Mouse (Mus musculus) left cerebral cortex, postnatal 14 days (tissue): ENCODE results near the gene Cacna1e. TPM values are rescaled to one million over a fixed set of nuclear protein-coding genes. Genes with fewer than 3 reads are reported as not detected.
A peak's percentile ranks its signal among the peaks of the same experiment; 100 is the strongest.

ENCODE experiments used
- DNase-seq, 2 experiments: peaks; one replicate each; pipeline ENCODE4 v3.0.0; 2021 to 2022; ENCODE audit warnings: low spot score in 2 of 2, mixed read lengths in 1 of 2
- intact Hi-C: fragments of 180-260 bp; cut with DNase I; formaldehyde crosslinking; loops from one replicate; pipeline ENCODE4 v1.15.1; 2025
- total RNA-seq, 2 experiments: library from RNA; stranded (reverse); gene quantifications; 2 replicates each; pipeline ENCODE4 v1.2.3; 2021

Gene Cacna1e
- total RNA-seq, 2 experiments from 2014 or later = 151 to 157 TPM

GRCm38 (mm10) chr1:154602531-154602930 lies 281.8 kb downstream of the Cacna1e start:
- DNase-seq = no peak
- intact Hi-C loops = no loop called here

GRCm38 (mm10) chr1:154582516-154582915 lies 301.8 kb downstream of the Cacna1e start:
- DNase-seq = no peak

GRCm38 (mm10) chr1:154579929-154580328 lies 304.4 kb downstream of the Cacna1e start:
- intact Hi-C loops = no loop called here
- no peak for DNase-seq

More at GRCm38 (mm10) chr1:154582516-154582915, 301.8 kb downstream of the Cacna1e start:
- intact Hi-C loops = no loop called here

GRCm38 (mm10) chr1:154578748-154579147 lies 305.6 kb downstream of the Cacna1e start:
- no peak for DNase-seq
- intact Hi-C loops = no loop called here

- intact Hi-C loops = no loop called here
- peak; percentile 22 to 37 for DNase-seq
These were observed 307.9 kb downstream of the Cacna1e start for GRCm38 (mm10) chr1:154576418-154576817.

- intact Hi-C loops = no loop called here
- peak in 1 of 2 experiments; percentile 13 for DNase-seq
These were observed 318.3 kb downstream of the Cacna1e start for GRCm38 (mm10) chr1:154566026-154566425.

- peak in 1 of 2 experiments; percentile 31 for DNase-seq
- intact Hi-C loops = no loop called here
These were observed 328.5 kb downstream of the Cacna1e start for GRCm38 (mm10) chr1:154555811-154556210.

- DNase-seq = no peak
- intact Hi-C loops = no loop called here
These were observed 331.2 kb downstream of the Cacna1e start for GRCm38 (mm10) chr1:154553132-154553531.

GRCm38 (mm10) chr1:154537445-154537844 lies 346.9 kb downstream of the Cacna1e start:
- intact Hi-C loops = no loop called here
- DNase-seq = no peak

GRCm38 (mm10) chr1:154536763-154537162 lies 347.5 kb downstream of the Cacna1e start:
- intact Hi-C loops = no loop called here

GRCm38 (mm10) chr1:154532987-154533940 lies 351.0 kb downstream of the Cacna1e start:
- peak; percentile 73 to 80 for DNase-seq
- intact Hi-C loops = no loop called here

More at GRCm38 (mm10) chr1:154536763-154537162, 347.5 kb downstream of the Cacna1e start:
- no peak for DNase-seq

- no peak for DNase-seq
- intact Hi-C loops = no loop called here
These were observed 354.6 kb downstream of the Cacna1e start for GRCm38 (mm10) chr1:154529666-154530065.

GRCm38 (mm10) chr1:154528803-154529202 lies 355.5 kb downstream of the Cacna1e start:
- intact Hi-C loops = no loop called here
- no peak for DNase-seq

GRCm38 (mm10) chr1:154520715-154521114 lies 363.6 kb downstream of the Cacna1e start:
- no peak for DNase-seq
- intact Hi-C loops = no loop called here

GRCm38 (mm10) chr1:154515350-154515749 lies 369.0 kb downstream of the Cacna1e start:
- intact Hi-C loops = no loop called here

GRCm38 (mm10) chr1:154511736-154512135 lies 372.6 kb downstream of the Cacna1e start:
- intact Hi-C loops = no loop called here
- DNase-seq = no peak

More at GRCm38 (mm10) chr1:154515350-154515749, 369.0 kb downstream of the Cacna1e start:
- no peak for DNase-seq

GRCm38 (mm10) chr1:154504005-154504404 lies 380.3 kb downstream of the Cacna1e start:
- peak in 1 of 2 experiments; percentile 13 for DNase-seq
- intact Hi-C loops = no loop called here

GRCm38 (mm10) chr1:154500869-154501268 lies 383.4 kb downstream of the Cacna1e start:
- no peak for DNase-seq
- intact Hi-C loops = no loop called here

GRCm38 (mm10) chr1:154500187-154500866 lies 384.0 kb downstream of the Cacna1e start:
- intact Hi-C loops = no loop called here

GRCm38 (mm10) chr1:154498821-154499220 lies 385.5 kb downstream of the Cacna1e start:
- peak; percentile 32 to 34 for DNase-seq
- intact Hi-C loops = no loop called here

More at GRCm38 (mm10) chr1:154500187-154500866, 384.0 kb downstream of the Cacna1e start:
- peak; percentile 48 to 61 for DNase-seq
